Mouse (Mus musculus): ENCODE measurements at regions not wholly inside any gene's neighbourhood (a gene's known extent, or its start where the extent isn't known, plus 50 kb on each side); places are given as distances from the start of the nearest gene placed in this dataset.

DNA sequence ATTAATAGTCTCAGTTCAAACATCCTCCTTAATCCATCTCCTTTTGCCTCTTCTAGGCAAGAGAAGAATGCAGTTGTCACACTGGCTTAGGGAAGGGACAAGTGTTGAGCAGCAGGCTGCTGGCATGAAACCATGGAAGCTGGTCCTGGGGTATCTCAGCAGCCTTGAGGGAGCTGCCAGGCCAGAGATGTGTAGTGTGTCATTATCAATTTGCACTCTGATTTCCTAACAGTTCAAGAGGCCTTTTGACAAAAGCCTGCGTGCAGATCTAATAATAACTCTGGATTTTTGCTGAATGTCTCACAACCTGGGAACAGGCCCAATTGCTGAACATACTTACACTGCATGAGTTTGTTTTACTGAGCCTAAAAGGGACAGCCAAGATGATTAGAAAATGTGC lies 199.4 kb downstream of the Trib2 start:
- TF ChIP-seq CTCF (IDR thresholded peaks at IDR 0.05; ENCODE audit: low read depth) (no peak), EP300 (IDR thresholded peaks at IDR 0.05; ENCODE audit: low read depth) (peak; percentile 81; the same call in 1 of the 2 replicates)
